Mouse (Mus musculus): ENCODE measurements around the gene Adam22.
"Not testable (repeated sequence)": the region's sequence is repeated elsewhere in the genome, so short reads cannot be mapped to it uniquely, and the experiment has no call there.

Gene Adam22

DNA sequence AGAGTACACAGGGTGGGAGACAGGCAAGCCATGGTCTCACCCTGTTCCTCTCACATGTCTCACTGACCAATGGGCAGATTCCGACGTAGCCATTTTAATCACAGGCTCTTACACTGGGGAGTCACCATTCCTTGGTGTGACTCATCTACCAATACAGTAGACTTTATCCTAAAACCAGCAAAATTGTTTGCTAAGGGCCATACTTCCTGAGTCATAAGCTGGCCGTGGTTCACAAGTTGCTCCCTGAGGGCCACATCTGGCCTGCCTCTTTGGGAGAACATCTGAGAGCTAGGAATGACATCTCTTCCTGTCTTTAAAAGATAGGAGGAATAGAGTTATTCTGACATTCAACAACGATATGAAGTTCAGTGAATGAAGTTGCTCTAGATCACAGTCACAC is 314.1 kb downstream of the Adam22 start:
- no peak for DNase-seq

DNA sequence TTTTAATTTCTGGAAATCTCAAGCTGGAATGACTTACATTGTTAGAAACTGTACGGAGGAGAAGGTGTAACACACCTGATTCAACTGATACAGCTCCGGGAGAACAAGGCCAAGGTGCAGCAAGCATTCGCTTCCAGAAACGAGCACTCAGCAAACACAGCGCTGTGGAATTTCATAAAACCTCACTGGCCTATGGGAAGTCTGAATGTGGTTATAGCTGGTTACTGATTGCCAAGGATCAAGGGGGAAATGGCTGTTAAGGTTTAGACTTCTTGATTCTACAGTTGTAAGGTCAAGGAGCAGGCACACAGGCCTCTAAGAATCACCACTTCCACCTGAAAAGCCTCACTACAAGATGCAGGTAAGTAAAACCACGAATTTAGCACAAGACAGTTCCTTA is 322.1 kb downstream of the Adam22 start, which contains the start of gene Sri:
Gene Sri, plus strand, starts transcription at position 224 of the 400 bp plus-strand sequence.
- no peak for DNase-seq

DNA sequence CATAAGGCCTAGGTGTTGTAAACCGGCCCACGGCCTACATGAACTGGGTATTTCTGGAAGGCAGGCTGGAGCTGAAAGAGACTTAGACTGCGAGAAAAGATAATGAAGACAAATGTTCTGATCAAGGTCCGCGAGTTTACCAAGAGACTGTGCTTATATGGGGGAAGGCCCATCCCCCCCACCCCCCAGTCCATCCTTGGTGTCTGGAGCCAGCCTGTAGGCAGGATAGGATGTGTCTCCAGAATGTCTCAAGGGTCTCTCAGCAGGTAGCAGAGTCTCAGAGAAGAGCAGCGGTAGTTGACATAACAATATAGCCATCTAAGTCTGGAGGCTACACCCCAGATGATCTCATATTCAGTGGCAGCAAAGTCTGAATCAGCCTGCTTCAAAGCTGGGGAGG is 333.4 kb downstream of the Adam22 start:
- not testable (repeated sequence) for DNase-seq

Data from cerebellum, adult 8-10 months (tissue).